Mouse (Mus musculus) midbrain, embryonic 11.5 days (tissue): ENCODE data around the gene Zfp787. TPM values are rescaled to one million over a fixed set of nuclear protein-coding genes. Genes with fewer than 3 reads are reported as not detected.
"Not testable (repeated sequence)": the region's sequence is repeated elsewhere in the genome, so short reads cannot be mapped to it uniquely, and the experiment has no call there.

Experiments
- ATAC-seq: fragments of 200-750 bp; cut with Nextera tagmentation; 2 replicates; pipeline ENCODE4 v1.8.0; 2017; ENCODE audit warnings: moderate TSS enrichment, moderate library complexity; ENCODE audit not compliant: low FRiP score
- DNase-seq: peaks from one replicate; pipeline ENCODE4 v3.0.0; 2015; ENCODE audit warnings: low spot score; ENCODE audit errors: missing footprints
- H3K27ac ChIP-seq: fragments of 300-500 bp; sonication (generic); 2 replicates; pipeline ENCODE4 v1.5.1; 2014; ENCODE audit warnings: low read depth, low read length
- H3K27me3 ChIP-seq: fragments of 300-500 bp; sonication (generic); 2 replicates; pipeline ENCODE4 v1.6.1; 2014; ENCODE audit warnings: mild to moderate bottlenecking, low read length, moderate library complexity, mixed read lengths; ENCODE audit not compliant: control insufficient read depth, insufficient read depth
- H3K36me3 ChIP-seq: fragments of 300-500 bp; sonication (generic); 2 replicates; pipeline ENCODE4 v1.6.1; 2014; ENCODE audit warnings: mild to moderate bottlenecking, low read length, moderate library complexity, mixed read lengths; ENCODE audit not compliant: control insufficient read depth, insufficient read depth
- H3K4me1 ChIP-seq: fragments of 300-500 bp; sonication (generic); 2 replicates; pipeline ENCODE4 v1.6.1; 2014; ENCODE audit warnings: low read length; ENCODE audit not compliant: control insufficient read depth, insufficient read depth
- H3K4me2 ChIP-seq: fragments of 300-500 bp; sonication (generic); 2 replicates; pipeline ENCODE4 v1.6.1; 2014; ENCODE audit warnings: mild to moderate bottlenecking, moderate library complexity
- H3K4me3 ChIP-seq: fragments of 300-500 bp; sonication (generic); 2 replicates; pipeline ENCODE4 v1.5.1; 2014; ENCODE audit warnings: low read depth, low read length
- H3K9ac ChIP-seq: fragments of 300-500 bp; sonication (generic); 2 replicates; pipeline ENCODE4 v1.6.1; 2014; ENCODE audit warnings: low read length
- H3K9me3 ChIP-seq: fragments of 300-500 bp; sonication (generic); 2 replicates; pipeline ENCODE4 v1.6.1; 2016; ENCODE audit warnings: low read length; ENCODE audit not compliant: control insufficient read depth
- WGBS: fragments of 180-500 bp; shearing (Covaris S2); extraction: QIAGEN DNeasy Blood & Tissue Kit; methylation state at CpG from one replicate; pipeline ENCODE4 v1.1.7; 2014; 5-methylcytosine and 5-hydroxymethylcytosine counted together
- polyA plus RNA-seq: library from polyadenylated mRNA; unstranded; fragments of >200 nt; fragmentation: Nextera tagmentation; extraction: Ambion mirVana; gene quantifications from 2 replicates; pipeline ENCODE4 v1.2.1, GENCODE M21; 2014

Gene Zfp787
- polyA plus RNA-seq, 1 experiment from 2014 or later: 13.5 TPM

DNA sequence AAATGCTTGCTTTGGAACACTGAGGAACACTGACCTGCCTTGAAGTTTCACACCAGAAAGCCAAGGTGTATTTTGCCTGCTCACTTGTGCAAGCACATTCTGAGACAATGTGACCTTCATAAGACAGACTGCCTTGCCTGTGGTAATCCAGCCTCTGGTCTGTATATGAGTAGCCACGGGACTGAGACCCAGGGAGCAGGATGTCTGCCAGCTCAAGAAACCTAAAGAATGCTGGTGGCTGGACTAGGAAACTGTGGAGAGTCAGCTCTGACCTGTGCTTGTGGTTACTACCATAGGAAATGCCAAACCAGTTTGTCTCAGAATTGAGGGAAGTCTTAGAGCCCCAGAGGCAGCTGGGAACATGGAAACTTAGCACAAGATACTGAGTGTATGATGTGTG lies 29.6 kb upstream of the Zfp787 start:
- H3K4me1 ChIP-seq: no peaks in the 10 kb centered on the region
- peaks cover 19% of the 10 kb centered on the region for H3K36me3 ChIP-seq
- DNase-seq (no peak), ATAC-seq (no peak)
- H3K27me3 ChIP-seq: no peaks in the 10 kb centered on the region
- H3K9me3 ChIP-seq: no peaks in the 10 kb centered on the region
- no peak overlapping the region for H3K4me3 ChIP-seq
- no peak overlapping the region for H3K4me2 ChIP-seq
- H3K27ac ChIP-seq: no peak overlapping the region
- WGBS: 88% methylated on average over 1 of the region's 1 CpGs
- H3K9ac ChIP-seq: no peak overlapping the region

DNA sequence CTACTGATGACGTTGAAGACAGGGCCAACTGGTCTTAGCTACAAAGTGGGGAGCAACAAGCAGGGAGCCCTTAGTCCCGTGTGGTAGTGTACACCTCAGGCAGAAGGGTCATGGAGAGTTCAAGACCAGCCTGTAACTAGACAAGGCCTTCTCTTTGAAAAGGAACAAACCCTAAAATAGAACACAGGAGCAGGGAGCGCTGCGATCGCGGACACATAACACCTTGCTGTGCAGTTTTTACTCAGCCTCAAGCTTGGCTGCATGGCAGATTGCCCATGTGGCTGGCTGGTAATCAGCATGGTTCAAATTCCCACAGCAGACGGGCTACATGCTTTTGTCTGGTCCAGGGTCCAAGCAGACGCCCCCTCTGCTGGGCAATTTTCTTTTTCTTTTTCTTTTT lies 28.7 kb upstream of the Zfp787 start:
- H3K27me3 ChIP-seq: no peaks in the 10 kb centered on the region
- H3K9me3 ChIP-seq: no peaks in the 10 kb centered on the region
- WGBS: 89% methylated on average over 8 of the region's 8 CpGs
- H3K4me2 ChIP-seq: no peak overlapping the region
- no peak overlapping the region for H3K4me3 ChIP-seq
- H3K27ac ChIP-seq: no peak overlapping the region
- ATAC-seq (no peak), DNase-seq (no peak)
- no peaks in the 10 kb centered on the region for H3K4me1 ChIP-seq
- H3K36me3 ChIP-seq: peaks cover 19% of the 10 kb centered on the region
- H3K9ac ChIP-seq: no peak overlapping the region

DNA sequence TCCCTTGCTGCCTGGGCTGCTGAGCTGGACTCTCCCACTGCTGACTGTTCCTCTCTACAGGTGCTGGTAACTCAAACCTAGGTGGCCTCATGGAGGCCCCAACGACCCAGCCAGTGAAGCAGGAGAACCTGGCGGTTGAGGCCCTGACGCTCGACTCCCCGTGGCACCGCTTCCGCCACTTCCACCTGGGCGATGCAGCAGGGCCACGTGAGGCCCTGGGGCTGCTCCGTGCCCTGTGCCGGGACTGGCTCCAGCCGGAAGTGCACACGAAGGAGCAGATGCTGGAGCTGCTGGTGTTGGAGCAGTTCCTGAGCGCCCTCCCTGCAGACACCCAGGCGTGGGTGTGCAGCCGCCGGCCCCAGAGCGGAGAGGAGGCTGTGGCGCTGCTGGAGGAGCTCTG lies 28.0 kb upstream of the Zfp787 start:
- 91% methylated on average over 19 of the region's 19 CpGs for WGBS
- no peaks in the 10 kb centered on the region for H3K27me3 ChIP-seq
- no peak overlapping the region for H3K4me2 ChIP-seq
- DNase-seq (no peak), ATAC-seq (no peak)
- H3K27ac ChIP-seq: no peak overlapping the region
- peaks cover 19% of the 10 kb centered on the region for H3K36me3 ChIP-seq
- no peak overlapping the region for H3K4me3 ChIP-seq
- no peaks in the 10 kb centered on the region for H3K4me1 ChIP-seq
- no peak overlapping the region for H3K9ac ChIP-seq
- H3K9me3 ChIP-seq: no peaks in the 10 kb centered on the region

DNA sequence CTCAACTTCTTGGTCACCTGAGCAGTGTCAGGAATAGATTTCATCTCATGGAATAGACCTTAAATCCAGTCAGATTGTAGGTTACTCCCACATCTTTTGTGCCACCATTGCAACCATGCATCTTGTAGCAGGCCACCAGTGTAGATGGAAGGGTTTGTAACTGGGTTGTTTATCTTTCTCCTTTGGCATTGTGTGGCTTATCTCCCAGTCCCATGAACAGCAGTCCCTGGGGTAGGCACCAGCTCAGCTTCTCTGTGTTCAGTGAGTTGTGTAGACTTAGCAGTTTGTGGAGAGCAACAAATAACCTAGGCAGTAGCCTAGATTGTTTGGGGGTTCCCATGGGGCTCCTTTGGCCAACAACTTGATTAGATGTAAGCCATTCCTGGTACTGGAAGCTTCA lies 27.1 kb upstream of the Zfp787 start:
- H3K36me3 ChIP-seq: peaks cover 17% of the 10 kb centered on the region

DNA sequence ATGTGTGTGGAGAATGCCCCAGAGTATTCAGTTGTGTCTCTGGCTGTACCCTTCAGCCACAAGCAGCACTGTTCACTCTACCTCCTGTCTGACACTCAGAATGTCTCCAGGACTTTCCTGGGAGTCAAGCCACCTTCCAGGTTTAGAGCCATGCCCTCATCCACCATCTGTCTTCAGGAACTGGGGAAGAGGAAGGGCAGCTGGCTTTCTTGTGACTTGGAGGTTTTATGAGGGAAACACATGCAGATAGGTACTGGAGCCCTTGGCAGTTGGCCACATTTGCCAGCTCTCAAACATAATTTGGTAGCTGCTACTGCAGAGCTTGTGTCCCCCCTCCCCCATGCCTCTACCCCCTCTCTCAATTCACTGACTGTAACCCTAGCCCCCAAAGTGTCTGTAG lies 23.2 kb upstream of the Zfp787 start:
- Histone ChIP-seq H3K9me3 (no peaks in the 10 kb centered on the region), H3K36me3 (peaks cover 6% of the 10 kb centered on the region)
- no peak for ATAC-seq

More for the DNA sequence above, 27.1 kb upstream of the Zfp787 start:
- H3K4me1 ChIP-seq: no peaks in the 10 kb centered on the region
- DNase-seq (peak; percentile 12), ATAC-seq (no peak)
- H3K4me3 ChIP-seq: no peak overlapping the region
- no peak overlapping the region for H3K27ac ChIP-seq
- H3K9ac ChIP-seq: no peak overlapping the region
- H3K9me3 ChIP-seq: no peaks in the 10 kb centered on the region
- no peak overlapping the region for H3K4me2 ChIP-seq
- no peaks in the 10 kb centered on the region for H3K27me3 ChIP-seq

DNA sequence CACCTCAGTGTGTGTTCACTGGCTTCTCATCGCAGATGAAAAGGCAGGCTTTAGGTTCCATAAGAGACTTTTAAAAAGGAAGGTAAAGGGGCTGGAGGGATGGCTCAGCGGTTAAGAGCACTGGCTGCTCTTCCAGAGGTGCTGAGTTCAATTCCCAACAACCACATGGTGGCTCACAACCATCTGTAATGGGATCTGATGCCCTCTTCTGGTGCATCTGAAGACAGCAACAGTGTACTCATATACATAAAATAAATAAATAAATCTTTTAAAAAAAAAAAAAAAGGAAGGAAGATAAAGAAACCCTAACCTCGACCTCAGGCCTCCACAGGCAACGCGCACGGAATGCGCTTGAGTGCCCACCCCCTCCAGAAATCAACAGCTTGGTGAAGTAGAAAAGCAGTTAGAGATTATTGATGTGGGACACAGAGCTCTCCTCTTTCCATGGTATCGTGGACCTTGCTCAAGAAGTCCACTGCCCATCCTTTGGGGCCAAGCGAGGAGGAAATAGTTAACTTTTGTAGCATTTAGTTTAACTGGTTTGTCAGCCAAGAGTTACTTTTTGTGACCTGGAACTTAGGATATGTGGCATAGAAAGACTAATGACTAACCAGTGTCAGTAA lies 18.7 kb upstream of the Zfp787 start:
- not testable (repeated sequence) for H3K4me1 ChIP-seq, H3K36me3 ChIP-seq, H3K27ac ChIP-seq, H3K9ac ChIP-seq, H3K4me3 ChIP-seq, H3K9me3 ChIP-seq, ATAC-seq, H3K27me3 ChIP-seq, H3K4me2 ChIP-seq
- WGBS: 87% methylated on average over 9 of the region's 9 CpGs
- peak; percentile 75 for DNase-seq

More for the DNA sequence above, 23.2 kb upstream of the Zfp787 start:
- Histone ChIP-seq H3K27ac (no peak overlapping the region), H3K27me3 (no peaks in the 10 kb centered on the region), H3K4me1 (no peaks in the 10 kb centered on the region), H3K4me3 (no peak overlapping the region), H3K4me2 (no peak overlapping the region), H3K9ac (no peak overlapping the region)
- DNase-seq: peak; percentile 72

DNA sequence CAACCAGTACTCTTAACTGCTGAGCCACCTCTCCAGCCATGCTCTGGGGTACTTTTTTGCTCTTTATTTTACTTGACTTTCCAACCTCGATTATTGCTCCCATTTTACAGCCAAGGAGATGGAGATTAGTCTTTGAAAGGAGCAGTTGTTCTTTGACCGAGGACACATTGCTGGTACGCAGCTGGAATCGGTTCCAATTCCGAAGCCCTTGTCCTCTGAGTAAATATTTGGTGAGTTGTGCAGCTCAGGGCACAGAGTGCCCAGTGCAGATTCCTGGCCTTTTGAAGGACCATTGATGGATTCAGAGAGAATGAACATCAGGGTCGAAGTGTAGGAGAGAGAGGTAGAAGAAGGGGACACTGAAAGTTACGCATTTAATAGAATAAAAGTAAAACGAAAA lies 18.1 kb upstream of the Zfp787 start:
- Histone ChIP-seq H3K4me1 (peaks cover 4% of the 10 kb centered on the region; the same call in 1 of the 2 replicates), H3K4me2 (no peak overlapping the region), H3K9me3 (no peaks in the 10 kb centered on the region), H3K4me3 (no peak overlapping the region), H3K27ac (no peak overlapping the region), H3K27me3 (no peaks in the 10 kb centered on the region), H3K9ac (no peak overlapping the region), H3K36me3 (0 out of 2 replicates have a peak, but pooled peaks cover 2% of the 10 kb centered on the region)
- DNase-seq: no peak
- 87% methylated on average over 8 of the region's 8 CpGs for WGBS
- no peak for ATAC-seq

DNA sequence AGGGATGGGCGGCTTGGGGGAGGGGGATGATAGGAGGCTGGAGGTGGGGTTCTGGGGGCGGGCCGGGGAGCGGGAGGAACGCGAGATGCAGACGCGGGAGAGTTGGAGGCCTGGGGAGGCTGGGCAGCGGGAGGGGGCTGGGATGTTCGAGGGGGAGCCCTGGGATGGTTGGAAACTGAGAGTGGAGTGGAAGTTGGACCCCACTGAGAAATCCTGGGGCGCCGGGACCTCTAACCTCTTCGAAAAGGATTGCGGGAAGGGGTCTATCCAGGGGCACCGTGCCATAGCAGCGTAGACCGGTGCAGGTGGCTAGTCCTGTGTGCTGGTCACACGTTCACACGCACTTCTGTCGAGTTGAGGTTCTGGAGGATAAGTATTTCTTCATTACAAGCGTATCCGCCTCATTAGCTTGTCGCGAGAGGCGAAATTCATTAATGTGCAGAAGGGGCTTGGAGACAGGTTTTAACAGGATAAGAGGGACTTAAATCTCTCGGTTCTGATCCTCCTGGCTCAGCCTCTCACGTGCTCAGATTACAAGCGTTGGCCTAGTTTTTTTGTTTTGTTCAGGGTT lies 17.0 kb upstream of the Zfp787 start:
- no peaks in the 10 kb centered on the region for H3K9me3 ChIP-seq
- H3K4me2 ChIP-seq: peak overlapping the region; percentile 50
- H3K36me3 ChIP-seq: 0 out of 2 replicates have a peak, but pooled peaks cover 2% of the 10 kb centered on the region
- no peaks in the 10 kb centered on the region for H3K27me3 ChIP-seq
- no peak overlapping the region for H3K27ac ChIP-seq
- peak; percentile 35 for ATAC-seq
- peak overlapping the region; percentile 68 for H3K9ac ChIP-seq
- no peak for DNase-seq
- peak overlapping the region; percentile 62 for H3K4me3 ChIP-seq
- under 1% methylated on average over 25 of the region's 28 CpGs for WGBS
- peaks cover 4% of the 10 kb centered on the region; the same call in 1 of the 2 replicates for H3K4me1 ChIP-seq

DNA sequence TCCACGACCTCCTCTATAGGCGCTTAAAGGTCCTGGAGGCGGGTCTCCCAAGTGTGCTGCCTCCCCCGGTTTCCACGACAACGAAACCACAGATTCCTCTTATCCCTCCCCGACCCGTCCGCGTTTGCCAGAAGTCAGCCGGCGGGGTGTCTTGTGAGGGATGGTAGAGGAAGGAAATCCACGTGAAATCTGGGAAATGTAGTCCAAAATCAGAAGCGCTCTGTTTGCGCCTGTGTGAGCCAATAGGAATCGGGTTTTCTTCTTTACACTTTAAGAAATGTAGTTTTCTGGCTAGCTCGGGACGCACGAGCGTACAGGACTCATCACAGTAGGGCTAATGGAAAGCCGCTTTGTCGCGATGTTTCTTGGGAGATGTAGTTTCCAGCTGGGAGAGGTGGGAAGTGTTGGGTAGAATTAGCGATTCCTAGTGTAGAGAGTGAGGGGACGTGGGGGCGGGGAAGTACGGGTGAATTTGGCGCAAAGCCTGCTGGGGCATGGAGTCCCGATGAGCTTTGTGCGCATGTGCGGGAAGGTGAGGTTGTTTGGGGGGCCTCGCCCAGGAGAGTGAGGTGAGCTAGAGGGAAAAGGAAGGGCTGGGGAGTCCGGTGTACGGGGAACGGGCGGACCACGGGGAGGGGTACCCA lies 16.3 kb upstream of the Zfp787 start, which contains the start of gene Zfp444:
Zfp444 (plus strand) TSS at position 221 of the 644 bp plus-strand sequence.
- DNase-seq: peak; percentile 99
- under 1% methylated on average over 37 of the region's 37 CpGs for WGBS
- no peaks in the 10 kb centered on the region for H3K9me3 ChIP-seq
- H3K9ac ChIP-seq: peak within 1 kb of the TSS; percentile 68
- peak within 1 kb of the TSS; percentile 42 for H3K27ac ChIP-seq
- peak within 1 kb of the TSS; percentile 62 for H3K4me3 ChIP-seq
- peak within 1 kb of the TSS; percentile 73 for H3K4me2 ChIP-seq
- ATAC-seq: peak; percentile 96
- H3K27me3 ChIP-seq: no peaks in the 10 kb centered on the region
- 0 out of 2 replicates have a peak, but pooled peaks cover 2% of the 10 kb centered on the region for H3K36me3 ChIP-seq
- H3K4me1 ChIP-seq: peaks cover 4% of the 10 kb centered on the region; the same call in 1 of the 2 replicates
